Mouse (Mus musculus) testis, adult 2 months (tissue): Measurements from ENCODE around the gene Cavin1.

Source experiments
- CTCF ChIP-seq: fragments of 200-500 bp; IDR thresholded peaks from 2 replicates; pipeline ENCODE4 v1.5.1; 2012; ENCODE audit warnings: low read depth, mild to moderate bottlenecking, inconsistent platforms, low read length, moderate library complexity; ENCODE audit not compliant: control insufficient read depth, insufficient read depth, insufficient replicate concordance
- POLR2A ChIP-seq: fragments of 200-500 bp; IDR thresholded peaks from 2 replicates; pipeline ENCODE4 v1.6.1; 2012; ENCODE audit warnings: low read depth, mild to moderate bottlenecking, inconsistent platforms, low read length, moderate library complexity; ENCODE audit not compliant: control insufficient read depth

GRCm38 (mm10) chr11:100983125-100983777, 12.6 kb upstream of the Cavin1 start:
- no peak for TF ChIP-seq POLR2A
- TF ChIP-seq CTCF = peak; percentile 95
